Mouse (Mus musculus): ENCODE measurements around the gene Fibp. TPM values are rescaled to one million over a fixed set of nuclear protein-coding genes. Genes with fewer than 3 reads are reported as not detected.

The Fibp gene
- 92.0 and 126 TPM in 2 replicates for polyA plus RNA-seq (2015; fragmentation: Nextera tagmentation; extraction: Ambion mirVana)

GRCm38 (mm10) chr19:5460465-5460911 is at the start of gene Fibp:
TSS of gene Fibp (plus strand) at chr19:5460615.

GRCm38 (mm10) chr19:5424782-5425741 is 35.4 kb upstream of the Fibp start, which contains the start of the genes Drap1 and AI837181:
TSS of gene Drap1 (minus strand) at chr19:5424979.
TSS of gene AI837181 (plus strand) at chr19:5425144.

GRCm38 (mm10) chr19:5447515-5448353 is 12.7 kb upstream of the Fibp start, which contains the start of gene Fosl1:
TSS of gene Fosl1 (plus strand) at chr19:5447547.

GRCm38 (mm10) chr19:5457746-5458442 is 2.5 kb upstream of the Fibp start, which contains the start of gene Ccdc85b:
TSS of gene Ccdc85b (minus strand) at chr19:5457894.

GRCm38 (mm10) chr19:5468374-5468773 is 8.0 kb downstream of the Fibp start, which contains the start of gene Ctsw:
TSS of gene Ctsw (minus strand) at chr19:5468507.

GRCm38 (mm10) chr19:5473720-5474119 is 13.3 kb downstream of the Fibp start, which contains the start of gene Efemp2:
TSS of gene Efemp2 (plus strand) at chr19:5473954.

GRCm38 (mm10) chr19:5487768-5488550 is 27.5 kb downstream of the Fibp start, which contains the start of gene Mus81:
TSS of gene Mus81 (minus strand) at chr19:5488402.

GRCm38 (mm10) chr19:5490313-5490897 is 30.0 kb downstream of the Fibp start, which contains the start of gene Cfl1:
TSS of gene Cfl1 (plus strand) at chr19:5490455.

GRCm38 (mm10) chr19:5503687-5504086 is 43.3 kb downstream of the Fibp start, which contains the start of gene 1700020D05Rik:
TSS of gene 1700020D05Rik (minus strand) at chr19:5503787.

GRCm38 (mm10) chr19:5510031-5511026 is 49.9 kb downstream of the Fibp start, which contains the start of gene Snx32:
TSS of gene Snx32 (minus strand) at chr19:5510538.

Other genes starting within 250 kb of the Fibp start
- 13.0 and 16.0 TPM in 2 replicates for gene Pacs1, start 187.5 kb upstream of the Fibp start, polyA plus RNA-seq (2015; fragmentation: Nextera tagmentation; extraction: Ambion mirVana)
- gene Sf3b2, start 165.2 kb upstream of the Fibp start, polyA plus RNA-seq (2015; fragmentation: Nextera tagmentation; extraction: Ambion mirVana): 149 and 197 TPM in 2 replicates
- gene Gal3st3, start 162.3 kb upstream of the Fibp start, polyA plus RNA-seq (2015; fragmentation: Nextera tagmentation; extraction: Ambion mirVana): 0.55 and 1.7 TPM in 2 replicates
- not detected in 2 replicates for gene Catsper1, start 124.9 kb upstream of the Fibp start, polyA plus RNA-seq (2015; fragmentation: Nextera tagmentation; extraction: Ambion mirVana)
- gene Cst6, start 111.0 kb upstream of the Fibp start, polyA plus RNA-seq (2015; fragmentation: Nextera tagmentation; extraction: Ambion mirVana): 3.2 and 5.0 TPM in 2 replicates
- 23.8 and 31.0 TPM in 2 replicates for gene Eif1ad, start 93.9 kb upstream of the Fibp start, polyA plus RNA-seq (2015; fragmentation: Nextera tagmentation; extraction: Ambion mirVana)
- gene Banf1, start 93.4 kb upstream of the Fibp start, polyA plus RNA-seq (2015; fragmentation: Nextera tagmentation; extraction: Ambion mirVana): 194 and 261 TPM in 2 replicates
- gene Sart1, start 71.9 kb upstream of the Fibp start, polyA plus RNA-seq (2015; fragmentation: Nextera tagmentation; extraction: Ambion mirVana): 36.8 and 43.5 TPM in 2 replicates
- gene Tsga10ip, start 58.1 kb upstream of the Fibp start, polyA plus RNA-seq (2015; fragmentation: Nextera tagmentation; extraction: Ambion mirVana): not detected in 2 replicates
- gene Drap1, start 35.6 kb upstream of the Fibp start, polyA plus RNA-seq (2015; fragmentation: Nextera tagmentation; extraction: Ambion mirVana): 284 and 285 TPM in 2 replicates
- 42.0 and 47.6 TPM in 2 replicates for gene AI837181, start 35.5 kb upstream of the Fibp start, polyA plus RNA-seq (2015; fragmentation: Nextera tagmentation; extraction: Ambion mirVana)
- gene Fosl1, start 13.1 kb upstream of the Fibp start, polyA plus RNA-seq (2015; fragmentation: Nextera tagmentation; extraction: Ambion mirVana): not detected in 2 replicates
- 12.7 and 16.2 TPM in 2 replicates for gene Ccdc85b, start 2.7 kb upstream of the Fibp start, polyA plus RNA-seq (2015; fragmentation: Nextera tagmentation; extraction: Ambion mirVana)
- 0.36 and 1.1 TPM in 2 replicates for gene Ctsw, start 7.9 kb downstream of the Fibp start, polyA plus RNA-seq (2015; fragmentation: Nextera tagmentation; extraction: Ambion mirVana)
- gene Efemp2, start 13.3 kb downstream of the Fibp start, polyA plus RNA-seq (2015; fragmentation: Nextera tagmentation; extraction: Ambion mirVana): 77.3 and 88.0 TPM in 2 replicates
- gene Mus81, start 27.8 kb downstream of the Fibp start, polyA plus RNA-seq (2015; fragmentation: Nextera tagmentation; extraction: Ambion mirVana): 18.1 and 22.0 TPM in 2 replicates
- 1,277 and 1,424 TPM in 2 replicates for gene Cfl1, start 29.8 kb downstream of the Fibp start, polyA plus RNA-seq (2015; fragmentation: Nextera tagmentation; extraction: Ambion mirVana)
- not detected in 2 replicates for gene 1700020D05Rik, start 43.2 kb downstream of the Fibp start, polyA plus RNA-seq (2015; fragmentation: Nextera tagmentation; extraction: Ambion mirVana)
- 14.4 and 16.0 TPM in 2 replicates for gene Snx32, start 49.9 kb downstream of the Fibp start, polyA plus RNA-seq (2015; fragmentation: Nextera tagmentation; extraction: Ambion mirVana)
- 0.36 and 0.41 TPM in 2 replicates for gene Ovol1, start 100.0 kb downstream of the Fibp start, polyA plus RNA-seq (2015; fragmentation: Nextera tagmentation; extraction: Ambion mirVana)
- 1.0 and 4.3 TPM in 2 replicates for gene Ap5b1, start 107.4 kb downstream of the Fibp start, polyA plus RNA-seq (2015; fragmentation: Nextera tagmentation; extraction: Ambion mirVana)
- gene Rnaseh2c, start 141.3 kb downstream of the Fibp start, polyA plus RNA-seq (2015; fragmentation: Nextera tagmentation; extraction: Ambion mirVana): 189 and 232 TPM in 2 replicates
- 42.7 and 55.8 TPM in 2 replicates for gene Kat5, start 149.6 kb downstream of the Fibp start, polyA plus RNA-seq (2015; fragmentation: Nextera tagmentation; extraction: Ambion mirVana)
- 32.7 and 55.1 TPM in 2 replicates for gene Rela, start 176.9 kb downstream of the Fibp start, polyA plus RNA-seq (2015; fragmentation: Nextera tagmentation; extraction: Ambion mirVana)
- 23.6 and 38.7 TPM in 2 replicates for gene Sipa1, start 203.1 kb downstream of the Fibp start, polyA plus RNA-seq (2015; fragmentation: Nextera tagmentation; extraction: Ambion mirVana)
- 20.8 and 28.6 TPM in 2 replicates for gene Map3k11, start 228.1 kb downstream of the Fibp start, polyA plus RNA-seq (2015; fragmentation: Nextera tagmentation; extraction: Ambion mirVana)
- 8.7 and 15.1 TPM in 2 replicates for gene Pcnx3, start 228.3 kb downstream of the Fibp start, polyA plus RNA-seq (2015; fragmentation: Nextera tagmentation; extraction: Ambion mirVana)
- 0.33 and 0.57 TPM in 2 replicates for gene Kcnk7, start 243.8 kb downstream of the Fibp start, polyA plus RNA-seq (2015; fragmentation: Nextera tagmentation; extraction: Ambion mirVana)

Measured in adrenal gland, postnatal 0 days (tissue).